Mouse (Mus musculus) heart, adult 2 months (tissue): ENCODE data around the gene Adcy2.

Experiments
- EP300 ChIP-seq: fragments of 200-500 bp; IDR thresholded peaks from 2 replicates; pipeline ENCODE4 v1.6.1; 2011; ENCODE audit warnings: low read depth, low read length, control low read depth; ENCODE audit not compliant: insufficient read depth
- POLR2A ChIP-seq: fragments of 200-500 bp; IDR thresholded peaks from 2 replicates; pipeline ENCODE4 v1.6.1; 2011; ENCODE audit warnings: mild to moderate bottlenecking, low read depth, low read length, control low read depth; ENCODE audit not compliant: insufficient read depth

- TF ChIP-seq EP300 (no peak), POLR2A (no peak)
Observed at GRCm38 (mm10) chr13:68603085-68603484, 396.3 kb downstream of the Adcy2 start.
